Mouse (Mus musculus): ENCODE data around the gene Ogn. TPM values are rescaled to one million over a fixed set of nuclear protein-coding genes. Genes with fewer than 3 reads are reported as not detected.
"Not testable (repeated sequence)": the region's sequence is repeated elsewhere in the genome, so short reads cannot be mapped to it uniquely, and the experiment has no call there.

The Ogn gene
- polyA plus RNA-seq, 1 experiment: 6.4 TPM

- Histone ChIP-seq H3K4me1 (ENCODE audit: control insufficient read depth, insufficient read depth, low read length) (no peaks in the 10 kb centered on the region), H3K4me3 (replicated peaks; ENCODE audit: control insufficient read depth, low read depth, low read length) (no peak overlapping the region), H3K27ac (ENCODE audit: control insufficient read depth, insufficient read depth, low read depth, low read length, poor library complexity) (no peak overlapping the region)
- no peak for TF ChIP-seq CTCF (IDR thresholded peaks at IDR 0.05; ENCODE audit: control insufficient read depth, insufficient read depth, low read length)
- no peak for TF ChIP-seq POLR2A (IDR thresholded peaks at IDR 0.05; ENCODE audit: borderline replicate concordance, control insufficient read depth, low read depth, low read length)
- WGBS: 71% methylated on average over 8 of the region's 8 CpGs
Measured at GRCm38 (mm10) chr13:49584307-49585005, 23.4 kb upstream of the Ogn start.

GRCm38 (mm10) chr13:49586062-49586461 lies 21.8 kb upstream of the Ogn start:
- WGBS: 93% methylated on average over 6 of the region's 6 CpGs
- TF ChIP-seq POLR2A (IDR thresholded peaks at IDR 0.05; ENCODE audit: borderline replicate concordance, control insufficient read depth, low read depth, low read length) (no peak), CTCF (IDR thresholded peaks at IDR 0.05; ENCODE audit: control insufficient read depth, insufficient read depth, low read length) (no peak)
- Histone ChIP-seq H3K27ac (ENCODE audit: control insufficient read depth, insufficient read depth, low read depth, low read length, poor library complexity) (no peak overlapping the region), H3K4me1 (ENCODE audit: control insufficient read depth, insufficient read depth, low read length) (no peaks in the 10 kb centered on the region), H3K4me3 (replicated peaks; ENCODE audit: control insufficient read depth, low read depth, low read length) (no peak overlapping the region)

GRCm38 (mm10) chr13:49602541-49602940 lies 5.3 kb upstream of the Ogn start:
- not testable (repeated sequence) for H3K27ac ChIP-seq (ENCODE audit: control insufficient read depth, insufficient read depth, low read depth, low read length, poor library complexity); H3K4me3 ChIP-seq (replicated peaks; ENCODE audit: control insufficient read depth, low read depth, low read length); H3K4me1 ChIP-seq (ENCODE audit: control insufficient read depth, insufficient read depth, low read length)
- 90% methylated on average over 2 of the region's 2 CpGs for WGBS

GRCm38 (mm10) chr13:49603603-49604002 lies 4.2 kb upstream of the Ogn start:
- no peak overlapping the region for H3K27ac ChIP-seq (ENCODE audit: control insufficient read depth, insufficient read depth, low read depth, low read length, poor library complexity)
- TF ChIP-seq POLR2A (IDR thresholded peaks at IDR 0.05; ENCODE audit: borderline replicate concordance, control insufficient read depth, low read depth, low read length) (no peak), CTCF (IDR thresholded peaks at IDR 0.05; ENCODE audit: control insufficient read depth, insufficient read depth, low read length) (no peak)

DNA sequence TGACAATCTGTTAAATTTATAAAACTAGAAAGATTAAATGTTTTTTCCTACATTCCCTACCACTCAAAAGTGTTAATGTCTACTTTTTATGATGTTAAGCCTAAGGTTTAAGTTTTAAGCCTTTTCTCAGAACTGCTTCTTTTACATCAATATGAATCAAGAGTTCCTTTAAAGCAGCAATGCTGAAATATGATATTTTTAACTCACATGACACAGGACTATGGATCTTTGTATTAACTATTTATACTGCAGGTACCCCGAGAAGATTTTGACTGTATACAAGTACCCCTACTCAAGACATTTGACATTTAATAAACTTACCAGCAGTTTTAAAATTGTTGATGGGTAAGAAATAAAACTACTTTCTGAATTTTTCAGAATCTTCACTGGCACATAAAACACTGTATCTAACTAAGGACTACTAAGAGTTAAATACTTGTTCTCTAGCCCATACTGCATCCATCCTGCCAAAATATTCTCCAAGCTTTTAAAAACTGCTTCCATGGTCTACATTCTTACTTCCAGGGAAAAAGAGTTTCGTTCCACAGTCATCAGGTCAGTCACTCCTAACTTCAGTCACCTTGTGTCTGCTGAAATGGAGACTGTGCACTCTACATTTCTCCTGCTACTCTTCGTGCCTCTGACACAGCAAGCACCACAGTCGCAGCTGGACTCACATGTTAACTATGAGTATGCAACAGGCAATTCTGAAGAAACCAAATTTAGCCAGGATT lies 910 bp downstream of the Ogn start:
- Histone ChIP-seq H3K4me1 (ENCODE audit: control insufficient read depth, insufficient read depth, low read length) (no peaks in the 10 kb centered on the region), H3K27ac (ENCODE audit: control insufficient read depth, insufficient read depth, low read depth, low read length, poor library complexity) (no peak overlapping the region), H3K4me3 (replicated peaks; ENCODE audit: control insufficient read depth, low read depth, low read length) (no peak overlapping the region)
- WGBS: 87% methylated on average over 4 of the region's 4 CpGs
- TF ChIP-seq CTCF (IDR thresholded peaks at IDR 0.05; ENCODE audit: control insufficient read depth, insufficient read depth, low read length) (no peak), POLR2A (IDR thresholded peaks at IDR 0.05; ENCODE audit: borderline replicate concordance, control insufficient read depth, low read depth, low read length) (no peak)

More at GRCm38 (mm10) chr13:49603603-49604002, 4.2 kb upstream of the Ogn start:
- Histone ChIP-seq H3K4me3 (replicated peaks; ENCODE audit: control insufficient read depth, low read depth, low read length) (no peak overlapping the region), H3K4me1 (ENCODE audit: control insufficient read depth, insufficient read depth, low read length) (no peaks in the 10 kb centered on the region)

- Histone ChIP-seq H3K27ac (ENCODE audit: control insufficient read depth, insufficient read depth, low read depth, low read length, poor library complexity) (no peak overlapping the region), H3K4me1 (ENCODE audit: control insufficient read depth, insufficient read depth, low read length) (no peaks in the 10 kb centered on the region; the same call in 1 of the 2 replicates), H3K4me3 (replicated peaks; ENCODE audit: control insufficient read depth, low read depth, low read length) (no peak overlapping the region)
- TF ChIP-seq CTCF (IDR thresholded peaks at IDR 0.05; ENCODE audit: control insufficient read depth, insufficient read depth, low read length): no peak
- no peak for TF ChIP-seq POLR2A (IDR thresholded peaks at IDR 0.05; ENCODE audit: borderline replicate concordance, control insufficient read depth, low read depth, low read length)
- 54% methylated on average over 3 of the region's 3 CpGs for WGBS
Measured at GRCm38 (mm10) chr13:49617021-49617420, 9.2 kb downstream of the Ogn start.

DNA sequence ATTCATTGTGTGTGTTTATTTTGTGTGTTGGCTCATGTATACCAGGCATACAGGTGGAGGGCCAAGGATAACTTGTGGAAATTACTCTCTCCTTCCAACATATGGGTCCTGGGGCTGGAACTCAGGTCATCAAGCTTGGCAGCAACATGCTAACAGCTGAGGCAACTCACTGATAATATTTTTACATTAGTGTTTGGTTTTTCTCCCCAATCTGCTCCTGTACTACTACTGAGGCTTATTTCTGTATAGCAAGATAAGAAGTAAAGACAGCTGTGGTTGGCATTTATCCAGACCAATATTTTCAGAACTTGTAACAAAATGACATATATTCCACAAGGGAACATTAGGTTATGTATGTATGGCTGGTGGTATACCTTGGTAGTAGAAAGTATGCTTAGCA lies 10.5 kb downstream of the Ogn start:
- TF ChIP-seq CTCF (IDR thresholded peaks at IDR 0.05; ENCODE audit: control insufficient read depth, insufficient read depth, low read length) (no peak), POLR2A (IDR thresholded peaks at IDR 0.05; ENCODE audit: borderline replicate concordance, control insufficient read depth, low read depth, low read length) (no peak)
- no peak overlapping the region for H3K27ac ChIP-seq (ENCODE audit: control insufficient read depth, insufficient read depth, low read depth, low read length, poor library complexity)
- no peak overlapping the region for H3K4me3 ChIP-seq (replicated peaks; ENCODE audit: control insufficient read depth, low read depth, low read length)
- H3K4me1 ChIP-seq (ENCODE audit: control insufficient read depth, insufficient read depth, low read length): no peaks in the 10 kb centered on the region; the same call in 1 of the 2 replicates

DNA sequence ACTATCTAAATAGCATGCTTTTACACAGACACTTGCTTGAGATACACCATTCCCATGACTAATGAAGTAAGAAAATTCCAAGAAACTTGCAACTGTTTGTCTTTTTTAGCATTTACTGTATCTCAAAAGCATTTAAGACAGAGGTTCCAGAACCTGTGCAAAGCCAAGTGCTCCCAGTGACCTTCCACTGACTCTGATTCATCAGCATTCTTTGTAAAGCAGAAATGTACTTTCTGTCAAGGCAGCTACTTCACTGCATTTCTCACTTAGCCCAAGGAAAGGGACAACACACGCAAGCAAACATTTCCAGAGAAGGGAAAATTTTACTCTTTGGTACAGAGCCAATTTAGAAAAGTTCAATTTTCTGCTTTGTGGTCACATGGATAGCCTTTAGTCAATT lies 15.4 kb downstream of the Ogn start:
- WGBS: 87% methylated on average over 1 of the region's 1 CpGs
- H3K27ac ChIP-seq (ENCODE audit: control insufficient read depth, insufficient read depth, low read depth, low read length, poor library complexity): no peak overlapping the region
- no peaks in the 10 kb centered on the region; the same call in 1 of the 2 replicates for H3K4me1 ChIP-seq (ENCODE audit: control insufficient read depth, insufficient read depth, low read length)
- TF ChIP-seq CTCF (IDR thresholded peaks at IDR 0.05; ENCODE audit: control insufficient read depth, insufficient read depth, low read length) (no peak), POLR2A (IDR thresholded peaks at IDR 0.05; ENCODE audit: borderline replicate concordance, control insufficient read depth, low read depth, low read length) (no peak)
- no peak overlapping the region for H3K4me3 ChIP-seq (replicated peaks; ENCODE audit: control insufficient read depth, low read depth, low read length)

Data from bone marrow, adult 2 months (tissue).